Mouse (Mus musculus): Measurements from ENCODE around the gene Rybp.

Gene Rybp

GRCm38 (mm10) chr6:100220917-100221560 lies 66.2 kb downstream of the Rybp start:
- no peak for DNase-seq (ENCODE audit: low read depth, low spot score)

DNA sequence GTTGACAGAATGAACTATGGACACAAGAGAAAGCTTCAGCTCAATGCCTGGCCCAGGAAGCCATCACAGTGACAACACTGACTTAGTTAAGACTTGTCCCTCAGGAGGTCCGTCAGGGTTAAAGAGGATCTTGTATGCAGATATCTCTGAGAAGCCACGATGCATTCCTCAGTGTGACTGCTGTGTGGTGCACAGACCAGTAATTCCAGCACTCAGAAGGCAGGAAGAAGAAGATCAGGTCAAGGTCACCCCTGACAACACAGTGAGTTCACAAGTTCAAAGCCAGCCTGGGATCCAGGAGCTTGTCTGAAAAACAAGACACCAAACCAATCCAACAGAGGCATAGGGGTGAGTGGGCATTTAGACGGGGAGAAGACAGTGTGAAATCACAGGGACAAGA lies 67.3 kb downstream of the Rybp start:
- DNase-seq (ENCODE audit: low read depth, low spot score): no peak

GRCm38 (mm10) chr6:100218541-100219341 lies 68.5 kb downstream of the Rybp start:
- no peak for DNase-seq (ENCODE audit: low read depth, low spot score)

DNA sequence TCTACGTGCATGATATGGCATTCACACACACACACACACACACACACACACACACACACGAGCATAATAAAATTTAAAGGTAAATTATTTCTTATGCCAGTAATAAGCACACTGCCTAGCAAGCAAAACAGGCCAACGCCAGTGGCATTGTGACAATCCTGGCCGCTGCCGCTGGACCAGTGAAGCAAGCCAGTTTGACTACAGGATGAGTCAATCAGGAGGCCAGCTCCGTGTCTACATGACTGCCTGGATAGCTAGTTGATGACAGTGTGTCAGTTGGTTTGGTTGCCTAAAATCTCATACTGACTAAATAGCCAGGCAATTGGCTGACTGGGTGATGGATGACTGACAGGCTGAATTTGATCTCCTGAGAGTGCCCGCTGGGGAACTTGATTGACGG lies 69.8 kb downstream of the Rybp start:
- DNase-seq (ENCODE audit: low read depth, low spot score): no peak

DNA sequence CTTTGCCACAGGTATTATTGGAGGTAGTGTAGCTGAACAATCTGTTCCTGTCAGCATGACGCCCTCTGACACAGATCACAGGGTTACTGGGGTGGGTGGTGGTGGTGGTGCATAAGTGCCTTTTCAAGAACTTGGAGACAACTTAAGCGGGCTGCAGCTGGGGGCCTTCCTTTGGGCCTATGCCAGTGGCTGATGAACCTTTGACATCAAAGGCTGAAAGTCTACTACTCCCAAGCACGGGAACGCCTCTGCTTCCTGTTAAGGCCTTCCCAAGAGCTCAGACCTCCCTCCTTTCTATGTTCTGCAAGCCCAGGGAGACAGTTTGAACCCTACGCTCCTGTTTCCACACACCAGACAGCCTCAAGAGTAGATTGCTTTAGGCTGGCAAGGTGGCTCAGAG lies 70.3 kb downstream of the Rybp start:
- DNase-seq (ENCODE audit: low read depth, low spot score): no peak

- no peak for DNase-seq (ENCODE audit: low read depth, low spot score)
Observed at GRCm38 (mm10) chr6:100215809-100216208, 71.5 kb downstream of the Rybp start.

GRCm38 (mm10) chr6:100214132-100214913 lies 73.0 kb downstream of the Rybp start:
- DNase-seq (ENCODE audit: low read depth, low spot score): no peak

DNA sequence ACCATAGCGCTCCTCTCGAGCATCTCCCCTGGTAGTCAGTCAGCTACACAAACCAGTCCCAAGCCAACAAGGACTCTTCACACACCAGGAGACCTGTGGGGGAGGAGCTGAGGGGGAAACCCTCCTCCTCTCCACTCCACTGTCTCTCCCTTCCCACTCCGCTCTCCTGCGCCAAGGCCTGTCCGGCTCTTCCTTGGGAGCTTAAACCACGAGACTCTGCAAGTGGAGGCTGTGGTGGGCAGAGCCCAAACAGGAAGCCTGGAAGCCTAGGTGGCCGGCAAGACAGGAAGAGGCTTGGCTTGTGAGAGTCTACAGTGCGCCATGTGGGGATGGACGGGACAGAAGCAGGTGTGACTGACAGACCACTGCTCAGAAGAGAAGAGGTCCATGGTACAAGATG lies 73.7 kb downstream of the Rybp start:
- no peak for DNase-seq (ENCODE audit: low read depth, low spot score)

DNA sequence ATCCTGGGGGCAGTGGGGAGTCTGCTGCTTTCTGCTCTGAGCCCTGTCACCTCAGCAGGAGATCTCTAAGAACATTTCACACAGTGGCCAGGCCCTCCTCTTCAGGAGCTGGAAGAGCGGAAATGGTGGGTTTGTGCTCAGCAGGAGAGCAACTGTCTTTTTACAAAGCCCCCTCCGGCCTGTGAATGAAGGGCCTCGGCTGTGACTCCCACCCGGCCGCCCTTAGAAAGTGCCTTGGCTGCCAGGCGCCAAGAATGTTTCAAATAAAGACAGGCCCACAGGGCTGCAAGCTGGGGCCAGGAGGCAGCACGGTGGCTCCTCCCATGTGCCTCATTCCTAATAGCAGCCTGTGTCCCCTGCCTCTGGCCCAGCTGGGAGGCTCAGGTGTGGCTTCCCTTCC lies 74.5 kb downstream of the Rybp start:
- no peak for DNase-seq (ENCODE audit: low read depth, low spot score)

DNA sequence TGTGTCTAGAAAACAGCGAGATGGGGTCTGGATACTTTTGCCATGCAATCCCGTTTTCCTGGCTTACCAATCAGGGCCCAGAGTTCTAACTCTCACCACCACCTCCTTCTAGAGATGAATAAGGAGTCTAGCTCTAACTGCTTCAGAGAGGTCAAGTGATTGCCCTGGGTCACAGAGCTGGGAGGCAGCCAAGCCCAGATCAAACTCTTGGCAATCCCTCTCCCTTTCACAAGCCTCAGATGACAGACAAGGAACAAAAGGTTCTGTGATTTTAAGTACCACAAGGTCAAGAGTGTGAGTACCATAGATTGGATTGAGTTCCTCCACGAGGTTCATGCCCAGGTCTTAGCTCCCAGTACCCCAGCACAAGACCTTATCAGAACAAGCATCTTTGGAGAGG lies 75.6 kb downstream of the Rybp start:
- no peak for DNase-seq (ENCODE audit: low read depth, low spot score)

- no peak for DNase-seq (ENCODE audit: low read depth, low spot score)
Observed at GRCm38 (mm10) chr6:100210517-100210916, 76.8 kb downstream of the Rybp start.

DNA sequence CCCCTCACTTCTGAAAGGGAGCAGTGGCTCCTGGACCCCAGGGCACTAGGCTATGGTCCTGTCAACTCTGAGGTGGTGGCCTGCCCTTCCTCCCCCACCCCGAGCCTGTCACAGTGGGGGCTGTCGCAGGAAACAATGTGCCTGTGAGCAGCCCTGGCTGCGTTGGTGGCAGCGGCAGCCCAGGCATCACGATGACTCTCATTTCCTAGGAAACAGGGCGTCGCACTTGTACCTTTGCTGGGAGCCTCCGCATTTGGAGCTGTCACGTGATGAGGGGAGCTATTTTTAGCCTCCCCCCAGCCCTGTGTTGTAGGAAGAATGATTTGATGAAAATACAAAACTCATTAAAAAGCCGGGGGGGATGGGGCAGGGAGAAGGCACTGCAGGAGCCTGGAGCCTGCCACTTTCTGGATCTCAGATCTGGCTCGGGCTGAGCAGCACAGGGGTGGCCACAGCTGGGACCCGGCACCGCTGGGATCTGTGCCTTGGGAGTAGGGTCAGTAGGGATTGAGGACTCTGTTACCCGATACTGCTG lies 80.5 kb downstream of the Rybp start:
- no peak for DNase-seq (ENCODE audit: low read depth, low spot score)

DNA sequence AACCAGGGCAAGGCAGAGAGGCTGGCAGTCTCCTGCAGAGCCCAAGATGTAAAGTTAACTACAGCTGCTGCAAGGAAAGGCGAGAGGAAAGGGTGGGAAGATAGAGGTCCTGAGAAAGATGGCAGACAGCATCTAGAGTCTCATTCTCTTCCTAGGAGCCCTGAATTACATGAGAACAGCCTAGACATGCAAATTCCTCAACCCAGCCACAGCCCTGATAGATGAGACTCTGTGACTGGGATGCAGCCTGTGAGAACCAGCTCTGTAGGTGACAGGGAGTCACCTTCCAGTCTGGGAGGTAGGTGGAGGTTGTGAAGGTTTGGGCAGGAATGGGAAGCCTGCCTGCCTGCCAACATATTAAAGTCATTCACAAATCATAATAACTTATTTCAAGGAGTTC lies 81.0 kb downstream of the Rybp start:
- DNase-seq (ENCODE audit: low read depth, low spot score): no peak

- no peak for DNase-seq (ENCODE audit: low read depth, low spot score)
Observed at GRCm38 (mm10) chr6:100204436-100204835, 82.8 kb downstream of the Rybp start.

GRCm38 (mm10) chr6:100203492-100203891 lies 83.8 kb downstream of the Rybp start:
- DNase-seq (ENCODE audit: low read depth, low spot score): no peak

GRCm38 (mm10) chr6:100202091-100202490 lies 85.2 kb downstream of the Rybp start:
- no peak for DNase-seq (ENCODE audit: low read depth, low spot score)

- DNase-seq (ENCODE audit: low read depth, low spot score): no peak
Observed at GRCm38 (mm10) chr6:100197102-100197501, 90.2 kb downstream of the Rybp start.

GRCm38 (mm10) chr6:100195870-100196409 lies 91.3 kb downstream of the Rybp start:
- DNase-seq (ENCODE audit: low read depth, low spot score): no peak

GRCm38 (mm10) chr6:100195091-100195490 lies 92.2 kb downstream of the Rybp start:
- no peak for DNase-seq (ENCODE audit: low read depth, low spot score)

- DNase-seq (ENCODE audit: low read depth, low spot score): no peak
Observed at GRCm38 (mm10) chr6:100193760-100194159, 93.5 kb downstream of the Rybp start.

GRCm38 (mm10) chr6:100192691-100193229 lies 94.5 kb downstream of the Rybp start:
- DNase-seq (ENCODE audit: low read depth, low spot score): no peak

All from retina, postnatal 7 days (tissue).